Mouse (Mus musculus) heart, adult 8-10 months (tissue): Measurements from ENCODE around the gene Gm16381. TPM values are rescaled to one million over a fixed set of nuclear protein-coding genes. Genes with fewer than 3 reads are reported as not detected.
"Not testable (repeated sequence)": the region's sequence is repeated elsewhere in the genome, so short reads cannot be mapped to it uniquely, and the experiment has no call there.

Source experiments
- DNase-seq: peaks from one replicate; pipeline ENCODE4 v3.0.0; 2022; ENCODE audit warnings: low spot score
- total RNA-seq, 4 experiments: library from RNA; stranded (reverse); gene quantifications; 2 replicates each; pipeline ENCODE4 v1.2.4; 2022

The Gm16381 gene
- not detected for total RNA-seq

- DNase-seq = not testable (repeated sequence)
Measured at GRCm38 (mm10) chr12:87644520-87644919, at the start of gene Gm16381. TSS of gene Gm16381 (minus strand) at chr12:87644620.

GRCm38 (mm10) chr12:87652916-87653703 lies 8.7 kb upstream of the Gm16381 start:
- DNase-seq = not testable (repeated sequence)

GRCm38 (mm10) chr12:87618569-87618968 lies 25.9 kb downstream of the Gm16381 start, which contains the start of gene Gm4027:
TSS of gene Gm4027 (plus strand) at chr12:87618869.
- DNase-seq = not testable (repeated sequence)

DNA sequence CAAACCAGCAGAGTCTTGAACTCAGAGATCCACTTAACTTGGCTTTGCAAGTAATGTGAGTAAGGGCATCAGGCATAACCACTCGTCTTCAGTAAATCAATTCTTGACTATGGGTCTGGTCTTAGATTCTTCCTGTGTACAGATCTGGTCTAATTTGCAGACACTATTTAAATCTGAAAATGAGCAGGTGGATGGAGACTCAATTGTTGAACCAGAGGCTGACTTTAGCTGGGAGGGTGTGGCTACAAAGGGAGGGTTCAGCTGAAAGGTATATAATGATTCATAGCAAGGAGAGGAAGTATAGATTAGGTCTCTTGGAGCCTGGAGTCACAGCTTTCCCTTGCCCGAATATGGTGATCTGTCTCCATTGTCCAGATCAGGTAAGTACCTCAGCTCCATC lies 42.0 kb downstream of the Gm16381 start, which contains the start of gene Oog1:
TSS of gene Oog1 (plus strand) at position 301 of the 400 bp plus-strand sequence.
- DNase-seq = not testable (repeated sequence)

- DNase-seq = not testable (repeated sequence)
Measured at GRCm38 (mm10) chr12:87601388-87601787, 43.0 kb downstream of the Gm16381 start.

Other genes starting within 250 kb of the Gm16381 start
- gene Slirp, start 200.7 kb downstream of the Gm16381 start, total RNA-seq = 100 to 1,000 TPM; 162 to 197 (median 180) TPM
- gene Alkbh1, start 200.6 kb downstream of the Gm16381 start, total RNA-seq = 10 to 100 TPM in 2 of 4 experiments, 1 to 10 TPM in 2; 7.9 to 11.0 (median 9.7) TPM
- gene Snw1, start 172.3 kb downstream of the Gm16381 start, total RNA-seq = 10 to 100 TPM; 40.2 to 51.7 (median 44.9) TPM
- gene Gm5788, start 149.9 kb downstream of the Gm16381 start, total RNA-seq = not detected
- gene Gm8300, start 130.3 kb downstream of the Gm16381 start, total RNA-seq = not detected
- gene Oog1, start 41.9 kb downstream of the Gm16381 start, total RNA-seq = not detected
- gene Gm4027, start 25.8 kb downstream of the Gm16381 start, total RNA-seq = not detected
- not detected for gene Gm21319, start 131.1 kb upstream of the Gm16381 start, total RNA-seq
- not detected for gene Gm21936, start 150.9 kb upstream of the Gm16381 start, total RNA-seq
- not detected for gene BB287469, start 172.0 kb upstream of the Gm16381 start, total RNA-seq
- not detected for gene Gm2001, start 197.7 kb upstream of the Gm16381 start, total RNA-seq
- gene Gm2016, start 229.5 kb upstream of the Gm16381 start, total RNA-seq = not detected